Mouse (Mus musculus) c-Kit-positive CD71-positive TER-119-positive erythroid progenitor cells, embryonic 14.5 days (primary cell): Measurements from ENCODE around the gene Slc3a1.

ENCODE experiments used
- DNase-seq: peaks from one replicate; pipeline ENCODE4 v3.0.0-alpha.2; 2013; ENCODE audit warnings: low spot score

Gene Slc3a1

DNA sequence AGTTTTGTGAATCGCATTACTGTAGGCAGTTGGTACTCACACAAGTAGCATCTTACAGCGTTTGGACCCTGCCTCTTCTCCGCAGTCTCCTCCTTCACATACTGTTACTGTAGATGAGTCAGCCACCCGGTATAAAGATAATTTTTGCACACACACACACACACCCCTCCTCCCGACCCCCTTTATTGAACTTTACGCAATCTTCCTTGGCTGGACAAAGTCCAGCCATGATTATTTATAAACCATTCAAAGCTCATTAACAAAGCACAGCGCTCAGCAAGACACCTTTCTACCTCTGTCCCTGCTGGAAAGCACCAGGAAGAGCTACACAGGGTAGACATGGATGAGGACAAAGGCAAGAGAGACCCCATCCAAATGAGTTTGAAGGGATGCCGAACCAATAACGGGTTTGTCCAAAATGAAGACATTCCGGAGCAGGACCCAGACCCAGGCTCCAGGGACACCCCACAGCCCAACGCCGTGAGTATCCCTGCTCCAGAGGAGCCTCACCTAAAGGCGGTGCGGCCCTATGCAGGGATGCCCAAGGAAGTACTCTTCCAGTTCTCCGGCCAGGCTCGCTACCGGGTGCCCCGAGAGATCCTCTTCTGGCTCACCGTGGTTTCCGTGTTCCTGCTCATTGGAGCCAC, at the start of gene Slc3a1:
Gene Slc3a1, plus strand, starts transcription at position 284 of the 647 bp plus-strand sequence.
- DNase-seq, result no peak

- DNase-seq, result no peak
Observed at GRCm38 (mm10) chr17:84981721-84982120, 46.5 kb upstream of the Slc3a1 start.

GRCm38 (mm10) chr17:84982735-84983134, 45.4 kb upstream of the Slc3a1 start:
- no peak for DNase-seq

- no peak for DNase-seq
Observed at GRCm38 (mm10) chr17:84986368-84986767, 41.8 kb upstream of the Slc3a1 start.

DNA sequence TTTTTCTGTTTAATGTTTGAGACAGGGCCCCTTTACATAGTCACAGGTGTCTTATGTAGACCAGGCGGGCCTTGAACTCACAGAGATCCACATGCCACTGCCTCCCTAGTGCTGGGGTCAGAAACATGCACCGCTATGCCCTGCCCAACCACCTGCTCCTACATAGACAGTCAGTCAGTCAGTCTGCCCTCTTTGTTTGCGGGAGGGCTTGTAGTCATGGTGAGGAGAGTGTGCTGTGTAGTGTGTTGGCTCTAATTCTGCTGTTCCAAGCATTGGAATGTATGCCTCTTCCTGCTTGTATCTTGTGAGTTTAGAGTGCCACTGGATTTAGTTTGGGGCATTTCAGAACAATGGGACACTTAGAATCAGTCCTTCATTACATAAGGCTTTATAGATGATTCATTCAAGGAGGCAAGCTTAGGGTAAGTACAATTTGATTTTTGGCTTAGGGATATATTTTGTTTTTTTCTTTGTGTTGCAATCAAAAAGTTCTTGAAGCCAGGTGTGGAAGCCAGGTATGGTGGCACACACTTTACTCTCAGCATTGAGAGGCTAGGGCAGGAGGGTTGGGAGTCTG, 40.3 kb upstream of the Slc3a1 start:
- DNase-seq, result no peak

- no peak for DNase-seq
Observed at GRCm38 (mm10) chr17:84988514-84988913, 39.7 kb upstream of the Slc3a1 start.

- no peak for DNase-seq
Observed at GRCm38 (mm10) chr17:84995844-84996243, 32.3 kb upstream of the Slc3a1 start.

DNA sequence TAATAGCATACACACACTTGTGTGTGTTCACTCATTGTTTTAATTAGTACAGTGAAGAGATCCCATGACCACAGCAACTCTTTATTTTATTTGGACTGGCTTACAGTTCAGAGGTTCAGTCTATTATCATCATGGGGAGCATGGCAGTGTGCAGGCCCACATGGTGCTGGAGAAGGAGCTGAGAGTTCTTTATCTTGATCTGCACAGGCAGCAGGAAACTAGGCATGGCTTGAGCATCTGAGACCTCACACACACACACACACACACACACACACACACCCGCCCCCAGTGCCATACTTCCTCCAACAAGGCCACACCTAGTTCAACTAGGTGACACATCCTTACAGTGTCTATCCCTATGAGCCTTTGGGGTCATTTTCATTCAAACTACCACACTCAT, 30.5 kb upstream of the Slc3a1 start:
- no peak for DNase-seq

- DNase-seq, result no peak
Observed at GRCm38 (mm10) chr17:84999636-85000035, 28.5 kb upstream of the Slc3a1 start.

- DNase-seq, result no peak
Observed at GRCm38 (mm10) chr17:85013485-85013884, 14.7 kb upstream of the Slc3a1 start.

DNA sequence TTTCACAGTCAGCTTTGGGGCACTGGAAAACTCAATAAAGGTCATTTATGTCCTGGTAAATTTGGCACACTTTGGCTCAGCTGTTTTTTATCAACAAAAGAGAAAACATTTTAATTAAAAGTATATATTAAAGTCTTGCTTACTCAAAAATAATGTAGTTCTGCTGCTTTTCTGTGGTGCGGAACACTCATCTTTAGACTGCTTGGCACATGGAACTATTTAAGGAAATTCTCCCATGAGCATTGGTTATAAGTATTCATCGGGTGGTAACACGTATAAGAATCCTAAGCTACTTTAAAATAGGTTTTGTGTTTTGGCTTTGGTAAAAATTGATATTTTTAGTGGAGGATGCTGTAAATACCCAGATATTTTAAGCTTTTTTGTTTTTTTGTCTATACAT, 13.5 kb upstream of the Slc3a1 start:
- no peak for DNase-seq

- no peak for DNase-seq
Observed at GRCm38 (mm10) chr17:85018344-85018743, 9.8 kb upstream of the Slc3a1 start.

DNA sequence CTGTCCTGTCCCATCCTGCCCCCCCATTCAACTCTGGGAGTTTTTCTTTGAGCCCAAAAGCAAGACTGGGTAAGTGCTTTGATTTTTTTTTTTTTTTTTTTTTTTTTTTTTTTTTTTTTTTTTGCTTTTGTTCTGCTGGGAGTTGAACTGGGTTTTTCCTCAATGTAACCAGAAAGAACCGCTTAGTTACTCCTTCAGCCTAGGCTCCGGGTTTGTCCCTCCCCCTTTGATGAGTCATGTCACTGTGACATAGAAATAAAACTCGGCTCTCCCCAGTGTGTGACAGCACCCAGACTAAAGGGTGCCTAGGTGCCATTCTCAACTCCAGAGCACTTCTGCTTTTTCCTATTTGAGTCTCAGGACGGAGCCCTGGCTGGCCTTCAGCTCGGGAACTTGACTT, 9.4 kb upstream of the Slc3a1 start:
- peak; percentile 36 for DNase-seq

DNA sequence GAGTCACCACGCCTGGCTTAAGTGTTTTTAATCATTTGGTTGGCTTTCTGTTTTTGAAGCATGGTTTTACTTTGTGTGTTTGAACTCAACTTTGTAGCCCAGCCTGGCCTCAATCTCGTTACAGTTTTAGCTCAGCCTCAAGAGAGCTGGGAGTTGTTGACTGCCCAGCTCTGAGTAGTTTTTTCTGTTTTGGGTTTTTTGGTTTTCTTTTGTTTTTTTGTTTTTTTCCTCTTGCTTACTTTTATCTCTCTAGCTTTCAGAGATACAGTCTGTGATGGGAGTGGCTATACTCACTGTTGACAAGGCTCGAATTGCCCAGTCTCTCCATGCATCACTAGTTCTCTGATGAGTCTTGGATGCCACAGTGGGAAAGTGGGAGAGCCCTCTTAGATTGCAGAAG, 7.8 kb upstream of the Slc3a1 start:
- no peak for DNase-seq

GRCm38 (mm10) chr17:85023247-85024167, 4.7 kb upstream of the Slc3a1 start:
- DNase-seq, result peak; percentile 52

DNA sequence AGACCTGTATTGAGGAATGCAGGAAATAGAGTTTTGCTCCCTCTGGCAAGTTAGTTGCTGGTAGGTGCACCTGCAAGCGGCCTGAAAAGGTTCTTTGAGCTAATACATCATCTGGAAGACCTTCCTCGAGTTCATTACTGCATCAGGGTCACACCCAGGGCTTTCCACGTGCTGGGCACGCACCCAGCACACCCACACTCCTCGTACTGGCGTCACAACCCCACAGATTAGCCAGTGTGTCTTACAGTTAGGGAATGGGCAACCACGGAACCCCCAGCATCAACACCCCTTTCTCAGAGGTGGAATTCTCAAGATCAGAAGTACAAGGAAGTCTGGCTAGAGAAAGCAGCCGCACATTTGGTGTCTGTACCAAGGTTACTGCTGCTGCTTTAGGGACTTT, 3.9 kb upstream of the Slc3a1 start:
- no peak for DNase-seq

DNA sequence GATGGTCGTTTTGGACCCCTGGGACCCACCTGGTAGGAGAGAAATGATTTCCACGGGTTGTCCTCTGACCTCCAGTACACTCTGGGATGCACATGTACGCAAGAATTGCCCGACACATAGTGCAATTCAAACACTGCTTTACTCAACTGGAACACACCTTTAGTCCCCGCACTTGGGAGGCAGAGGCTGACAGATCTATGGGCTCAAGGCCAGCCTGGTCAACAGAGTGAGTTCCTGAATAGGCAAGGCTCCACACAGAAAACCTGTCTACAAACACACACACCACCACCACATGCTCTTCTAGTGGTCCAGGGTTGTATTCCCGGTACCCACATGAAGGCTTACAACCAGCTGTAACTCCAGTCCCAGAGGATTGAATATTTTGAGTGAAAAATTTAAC, 3.0 kb upstream of the Slc3a1 start:
- no peak for DNase-seq

DNA sequence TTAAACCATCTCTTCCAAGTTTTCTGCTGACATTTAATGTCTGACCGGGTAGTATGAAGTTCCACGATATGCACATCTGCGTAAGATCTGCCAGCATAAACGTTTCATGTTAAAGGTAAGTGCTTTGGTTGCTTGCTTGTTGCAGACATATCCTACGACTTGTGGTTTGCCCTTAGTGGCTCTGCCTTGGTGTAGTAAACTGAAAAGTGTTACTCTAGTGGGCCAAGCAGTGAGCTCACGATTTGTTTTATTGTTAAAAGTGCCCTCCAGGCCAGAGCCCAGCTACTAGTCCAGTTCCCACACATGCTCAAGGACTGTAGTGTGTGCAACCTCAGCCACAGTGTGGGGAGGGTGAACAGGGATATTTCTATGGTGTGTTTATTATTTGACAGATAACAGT, 1.7 kb upstream of the Slc3a1 start:
- no peak for DNase-seq

DNA sequence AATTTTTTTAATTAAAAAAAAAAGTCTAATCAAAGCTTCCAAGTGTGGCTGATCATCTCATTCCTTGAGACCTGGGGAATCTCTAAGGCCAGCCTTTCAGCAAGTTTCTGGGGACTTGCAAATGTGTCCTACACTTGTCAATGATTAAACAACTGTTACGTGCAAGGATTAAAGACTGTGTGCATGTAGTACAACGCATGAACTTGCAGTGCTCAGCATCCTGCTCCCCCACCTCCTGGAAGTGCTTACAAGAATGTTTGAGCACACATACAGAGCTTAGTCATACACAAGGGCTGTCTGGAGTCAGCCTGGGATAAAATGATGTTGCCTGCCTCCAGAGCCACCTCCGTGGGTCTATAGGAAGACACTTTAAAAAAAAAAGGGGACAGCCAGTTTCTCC, 929 bp upstream of the Slc3a1 start:
- DNase-seq, result no peak

GRCm38 (mm10) chr17:85028797-85029196, 621 bp downstream of the Slc3a1 start:
- DNase-seq, result no peak

DNA sequence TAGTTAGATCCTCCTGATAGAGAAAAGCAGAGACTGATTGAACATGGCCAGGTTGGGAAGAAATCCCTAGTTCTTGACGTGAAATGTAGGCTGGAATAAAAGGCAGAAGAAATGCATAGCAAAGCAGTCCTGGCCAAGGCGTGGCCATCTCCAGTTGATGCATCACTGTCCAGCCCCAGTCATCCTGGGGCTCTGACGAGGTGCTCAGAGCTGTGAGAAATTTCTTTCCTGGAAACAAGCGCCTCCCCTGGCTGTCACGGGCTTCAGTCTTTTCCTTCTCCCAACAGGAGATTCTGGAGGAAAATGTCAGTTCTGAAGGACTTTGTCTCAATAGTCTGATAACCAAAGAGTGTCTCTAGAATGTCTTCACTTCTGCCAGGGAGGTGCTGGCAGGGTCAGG, 2.5 kb downstream of the Slc3a1 start:
- DNase-seq, result no peak

- DNase-seq, result no peak
Observed at GRCm38 (mm10) chr17:85033087-85033486, 4.9 kb downstream of the Slc3a1 start.

DNA sequence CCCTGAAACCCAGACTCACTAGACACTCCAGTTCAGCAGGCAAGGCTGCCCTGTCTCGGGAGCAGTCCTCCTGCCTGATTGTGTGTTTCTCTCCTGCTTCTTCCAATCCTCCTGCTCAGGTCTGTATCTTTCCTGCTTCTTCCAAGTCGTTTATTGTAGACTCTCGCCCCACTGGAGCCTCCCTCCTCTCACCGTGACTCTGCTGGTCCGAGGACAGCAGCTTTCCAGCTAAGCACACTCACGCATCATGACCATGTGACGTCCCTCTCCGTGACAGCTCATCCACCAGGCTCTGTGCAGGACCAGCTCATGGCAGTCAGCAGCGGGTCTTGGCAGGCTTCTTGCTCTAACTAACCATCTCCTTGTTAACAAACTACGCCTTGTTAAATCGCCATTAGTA, 5.9 kb downstream of the Slc3a1 start:
- DNase-seq, result no peak
